Mouse (Mus musculus) gastrocnemius, postnatal 36 days (tissue): ENCODE measurements around the gene Prdx6. TPM values are rescaled to one million over a fixed set of nuclear protein-coding genes. Genes with fewer than 3 reads are reported as not detected.

Source experiments
- DNase-seq, 2 experiments: peaks; one replicate each; pipeline ENCODE4 v3.0.0; 2022
- intact Hi-C: fragments of 180-260 bp; cut with DNase I; formaldehyde crosslinking; loops from one replicate; pipeline ENCODE4 v1.15.1; 2025
- long read RNA-seq, 2 experiments: library from polyadenylated mRNA; stranded (forward); transcript quantifications; one replicate each; pipeline ENCODE4 v2.0.0; 2021
- total RNA-seq, 2 experiments: library from RNA; stranded (reverse); gene quantifications; 2 replicates each; pipeline ENCODE4 v1.2.3; 2021

The Prdx6 gene
- 100 to 1,000 TPM; 104 to 117 TPM for total RNA-seq
- long read RNA-seq, experiment 1, transcript Prdx6-208 (4 exons, 1,294 nt), result minor isoform, 6 of 119 reads
- long read RNA-seq, experiment 1, transcript Prdx6-202 (5 exons, 2,387 nt), result major isoform, 100 of 119 reads
- long read RNA-seq, experiment 1, partial matches to known transcripts, result 3 of 119 reads
- long read RNA-seq, experiment 1, other reads (novel, unspliced or antisense), result 8 of 119 reads
- long read RNA-seq, experiment 2, transcript Prdx6-202 (5 exons, 2,387 nt), result major isoform, 149 of 175 reads
- long read RNA-seq, experiment 2, transcript Prdx6-208 (4 exons, 1,294 nt), result minor isoform, 6 of 175 reads
- long read RNA-seq, experiment 2, partial matches to known transcripts, result 5 of 175 reads
- long read RNA-seq, experiment 2, other reads (novel, unspliced or antisense), result 11 of 175 reads

DNA sequence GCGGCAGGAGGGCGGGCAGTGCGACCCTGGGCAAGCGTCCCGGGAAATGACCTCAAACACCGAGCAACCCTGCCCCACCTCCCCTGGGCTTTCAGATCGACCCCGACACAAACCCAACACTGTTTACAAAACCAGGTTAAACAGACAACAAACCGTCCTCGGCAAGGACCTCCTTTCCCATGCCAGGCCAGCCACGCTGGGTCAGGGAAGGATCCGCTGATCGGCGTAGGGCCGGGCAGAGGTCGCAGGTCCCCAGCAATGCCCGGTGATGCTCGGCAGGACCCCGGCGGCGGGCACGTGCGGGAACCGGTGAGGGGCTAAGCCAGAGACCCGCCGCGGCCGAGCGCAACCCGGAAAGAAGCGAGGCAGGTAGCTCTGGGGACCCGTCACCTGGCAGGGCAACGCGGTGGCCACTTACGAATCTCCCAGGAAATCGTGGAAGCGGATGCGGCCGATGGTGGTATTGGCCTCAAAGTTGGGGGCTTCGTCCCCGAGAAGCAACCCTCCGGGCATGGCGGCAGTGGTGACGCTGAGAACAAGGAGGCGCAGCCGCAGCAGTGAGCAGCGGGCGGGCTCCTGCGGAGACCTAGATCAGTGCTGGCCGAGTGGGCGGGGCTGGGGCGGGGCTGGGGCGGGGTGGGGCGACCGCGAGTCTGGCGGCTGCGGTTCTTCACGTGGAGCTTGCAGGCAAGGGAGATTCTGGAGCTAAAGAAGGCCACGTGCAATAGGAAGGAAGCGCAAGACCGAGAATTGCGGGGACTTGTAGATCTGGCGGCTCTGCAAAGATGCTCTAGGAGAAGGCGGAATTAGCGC, at the start of gene Prdx6:
Gene Prdx6 (minus strand): TSS at position 616 of the 813 bp plus-strand sequence.
- intact Hi-C loops, result no loop called here
- DNase-seq, result peak; percentile 61 to 75

DNA sequence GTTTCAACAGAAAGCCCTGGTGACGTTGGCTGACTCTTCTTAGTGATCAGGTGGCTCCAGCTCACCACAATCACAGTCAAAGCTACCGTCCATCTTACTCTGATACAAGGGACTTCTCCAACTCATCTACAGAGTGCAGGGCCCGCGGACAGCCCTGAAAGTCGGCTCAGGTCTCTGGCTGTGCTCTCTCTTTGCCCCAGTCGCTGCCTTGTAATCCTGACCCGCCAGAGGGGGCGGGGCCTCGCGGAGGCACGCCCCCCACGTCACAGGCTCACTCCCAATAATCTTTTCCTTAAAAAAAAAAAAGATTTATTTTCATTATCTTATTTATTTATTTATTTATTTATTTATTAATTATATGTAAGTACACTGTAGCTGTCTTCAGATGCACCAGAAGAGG, 37.2 kb upstream of the Prdx6 start:
- no peak for DNase-seq
- intact Hi-C loops, result loop anchor here (5.0 kb wide), 1 partner anchor 71 kb away; no protein-coding TSS in a partner anchor

DNA sequence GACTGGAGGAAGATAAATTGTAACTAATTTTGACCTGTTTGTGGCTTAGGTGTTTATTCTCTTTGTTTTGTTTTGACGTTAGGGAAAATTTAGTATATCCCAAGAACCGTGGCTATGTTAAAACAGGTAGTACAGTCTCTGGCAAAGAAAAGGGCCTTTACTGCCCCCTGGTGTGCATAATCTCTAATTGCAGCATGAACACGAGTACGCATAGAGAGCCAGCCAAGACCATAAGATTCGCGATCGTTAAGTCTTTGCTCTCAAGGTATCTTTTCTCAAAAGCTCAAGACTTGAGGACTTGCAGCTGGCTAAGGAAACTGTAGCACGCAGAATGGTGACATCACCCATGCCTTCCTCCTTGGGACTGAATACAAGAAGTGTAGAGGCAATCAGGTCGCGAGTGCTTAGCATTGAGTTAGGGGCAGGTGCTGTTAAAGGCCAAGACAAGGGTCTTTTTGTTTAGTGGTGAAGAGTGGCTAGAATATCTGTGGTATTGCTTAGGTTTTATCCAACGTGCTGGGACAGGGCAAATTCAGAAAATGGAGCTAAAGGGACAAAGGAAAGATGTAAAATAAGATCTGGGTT, 35.8 kb upstream of the Prdx6 start:
- intact Hi-C loops, result loop anchor here (5.0 kb wide), 1 partner anchor 70 kb away; no protein-coding TSS in a partner anchor
- DNase-seq, result peak in 1 of 2 experiments; percentile 48

DNA sequence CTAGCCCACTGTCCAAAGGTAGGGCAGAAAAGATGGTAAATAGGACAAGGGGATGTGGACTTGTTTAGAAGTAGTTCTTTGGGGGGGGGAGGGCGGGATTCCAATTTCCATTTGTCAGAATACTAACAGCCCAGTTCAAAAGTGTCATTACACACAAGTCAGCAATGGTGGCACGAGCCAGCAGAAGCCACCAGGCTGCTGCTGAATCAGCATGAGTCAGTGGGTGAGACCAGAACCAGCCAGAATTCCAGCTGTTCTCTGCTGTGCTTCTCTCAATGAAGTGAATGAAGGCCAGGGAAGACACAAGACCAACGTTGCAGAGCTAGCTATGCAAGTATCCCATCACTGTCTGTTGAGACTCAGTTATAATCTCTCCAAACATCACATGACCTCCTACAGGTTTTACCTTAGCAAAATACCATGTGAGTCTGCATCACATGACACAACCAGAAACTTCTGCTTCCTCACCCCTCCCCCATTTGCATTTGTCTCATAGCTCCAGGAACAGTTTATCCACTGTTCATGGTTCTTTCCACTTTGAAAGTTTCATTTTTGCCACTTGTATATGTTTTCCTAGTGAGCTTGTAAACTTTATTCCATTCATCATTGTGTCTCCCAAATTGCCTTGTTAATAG, 30.2 kb upstream of the Prdx6 start:
- intact Hi-C loops, result no loop called here

DNA sequence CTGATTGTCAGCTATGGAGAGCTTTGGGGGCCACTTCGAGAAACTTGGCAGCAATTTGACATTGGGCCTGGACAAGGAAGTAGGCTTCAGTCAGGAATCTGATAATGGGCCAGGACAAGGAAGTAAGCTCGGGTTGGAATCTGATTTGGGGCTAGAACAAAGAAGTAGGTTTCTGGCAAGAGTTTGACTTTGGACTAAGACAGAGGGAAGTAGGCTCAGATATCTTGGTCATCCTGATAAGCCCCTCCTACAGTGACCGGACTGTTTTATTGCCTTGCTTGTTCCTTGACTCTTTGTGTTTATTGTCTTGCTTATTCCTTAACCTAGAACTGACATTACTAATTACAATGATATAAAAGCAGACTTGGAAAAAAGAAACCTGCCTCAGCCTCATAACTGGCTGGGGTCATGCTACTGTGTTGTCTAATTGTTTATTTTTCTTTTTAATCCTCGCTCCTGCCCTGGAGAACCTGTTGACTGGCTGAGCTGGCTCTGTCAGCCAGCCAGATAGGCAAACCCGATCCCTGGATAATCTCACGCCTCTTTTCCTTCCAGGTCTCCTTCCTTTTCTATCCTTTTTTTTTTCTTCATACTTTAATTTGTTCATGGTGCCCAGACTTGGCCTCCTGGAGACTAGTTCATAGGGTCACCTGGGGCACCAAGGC, 28.4 kb upstream of the Prdx6 start:
- intact Hi-C loops, result no loop called here
- no peak for DNase-seq

More for the DNA sequence above, 30.2 kb upstream of the Prdx6 start:
- DNase-seq, result no peak

DNA sequence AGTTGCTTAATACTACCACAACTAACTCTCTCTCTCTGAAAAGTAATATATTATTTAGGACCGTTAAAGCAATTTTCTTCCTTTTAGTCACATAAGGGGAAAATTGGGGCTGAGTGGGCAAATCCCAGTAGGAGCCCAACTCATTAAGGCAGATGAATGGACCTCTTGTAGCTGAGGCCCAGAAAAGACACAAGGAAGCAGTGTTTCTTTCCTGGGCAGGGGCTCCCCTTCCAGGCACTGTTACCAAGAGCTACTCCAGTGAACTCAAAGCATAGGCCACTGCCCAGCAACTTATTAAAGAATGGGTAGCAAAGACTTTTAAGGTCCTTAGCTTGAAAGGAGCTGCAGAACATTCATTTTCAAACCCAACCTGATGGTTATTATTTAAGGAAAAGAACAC, 22.5 kb upstream of the Prdx6 start:
- no peak for DNase-seq
- intact Hi-C loops, result no loop called here

DNA sequence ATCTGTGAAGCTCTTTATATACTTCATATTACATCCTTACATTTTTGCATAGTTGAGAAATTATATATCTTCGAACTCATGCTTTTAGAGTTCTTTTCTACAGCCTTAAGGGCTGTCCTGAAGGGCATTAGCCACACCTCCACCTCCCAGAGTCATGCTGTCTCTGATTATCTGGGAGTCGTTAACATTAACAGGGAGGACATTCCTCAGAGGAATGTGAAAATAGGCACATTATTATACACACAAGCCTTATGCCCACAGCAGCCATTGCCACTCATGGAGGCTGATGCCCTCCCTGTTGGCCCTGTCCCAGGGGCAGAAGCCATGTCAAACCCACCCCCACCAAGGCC, 20.4 kb upstream of the Prdx6 start:
- intact Hi-C loops, result no loop called here
- DNase-seq, result no peak

DNA sequence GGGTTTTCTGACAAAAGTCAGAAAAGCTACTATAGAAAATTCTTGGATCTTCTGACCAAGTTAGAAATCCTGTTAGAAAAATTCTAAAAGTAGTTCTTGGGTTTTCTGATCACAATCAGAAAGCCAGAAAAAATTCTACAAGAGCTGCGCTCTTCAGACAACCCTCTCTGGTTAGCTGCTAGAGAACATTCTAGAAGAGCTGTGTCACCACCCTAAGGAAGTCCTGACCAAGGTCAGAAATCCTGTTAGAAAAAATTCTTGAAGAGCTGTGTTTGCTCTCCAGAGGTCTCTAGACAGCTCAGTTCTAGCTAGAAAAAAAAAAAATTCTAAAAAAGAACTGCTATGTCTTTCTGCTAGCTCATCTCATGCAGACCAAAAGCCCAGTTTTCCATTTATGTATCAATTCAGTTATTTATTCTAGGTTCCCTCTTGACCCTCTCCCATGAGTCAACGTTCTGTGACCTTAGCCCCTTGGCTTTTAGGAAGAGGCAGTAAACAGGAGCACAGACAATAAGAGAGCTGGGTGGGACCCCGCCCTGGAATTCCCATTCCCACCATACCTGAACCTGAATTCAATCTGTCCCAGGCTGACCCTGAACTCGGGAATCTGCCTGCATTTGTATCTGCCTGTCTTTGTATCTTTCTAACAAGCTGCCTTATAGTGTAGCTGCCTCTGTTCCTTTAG, 19.9 kb upstream of the Prdx6 start:
- no peak for DNase-seq
- intact Hi-C loops, result no loop called here

DNA sequence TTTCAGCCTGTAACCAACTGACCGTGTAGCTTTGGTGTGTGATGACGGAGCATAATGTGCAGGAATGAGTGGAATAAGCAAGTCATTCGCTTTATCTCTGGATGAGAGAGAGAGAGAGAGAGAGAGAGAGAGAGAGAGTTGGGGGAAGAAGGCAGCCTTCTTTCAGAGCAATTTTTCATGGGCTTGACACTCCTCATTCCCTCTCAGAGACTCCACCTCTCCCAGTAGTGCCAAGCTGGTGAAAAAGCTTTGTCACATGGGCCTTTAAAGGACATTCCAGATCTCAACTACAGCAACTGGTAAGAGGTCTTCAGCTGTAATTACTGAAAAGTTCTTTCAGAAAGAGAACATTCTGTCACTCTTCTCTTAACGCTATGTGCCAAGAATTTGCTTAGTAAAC, 18.3 kb upstream of the Prdx6 start:
- DNase-seq, result no peak
- intact Hi-C loops, result no loop called here

DNA sequence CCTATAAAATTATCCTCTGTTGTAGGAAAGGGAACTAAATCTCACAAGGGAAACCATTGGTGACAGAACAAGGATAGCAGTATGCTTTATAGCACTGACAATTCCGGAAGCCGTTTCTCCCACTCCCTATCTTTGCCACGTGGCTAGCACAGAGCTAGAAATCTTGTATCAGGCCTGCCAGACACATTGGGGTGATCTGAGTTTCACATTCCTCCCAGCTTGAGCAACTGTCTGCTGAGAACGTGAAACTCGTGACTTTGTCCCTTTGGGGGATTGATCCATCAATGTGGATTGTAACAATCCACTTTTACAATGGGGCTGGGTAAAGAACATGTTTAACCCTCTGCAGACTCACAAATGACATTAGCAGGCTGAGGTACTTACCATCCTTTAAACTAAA, 17.9 kb upstream of the Prdx6 start:
- no peak for DNase-seq
- intact Hi-C loops, result no loop called here

DNA sequence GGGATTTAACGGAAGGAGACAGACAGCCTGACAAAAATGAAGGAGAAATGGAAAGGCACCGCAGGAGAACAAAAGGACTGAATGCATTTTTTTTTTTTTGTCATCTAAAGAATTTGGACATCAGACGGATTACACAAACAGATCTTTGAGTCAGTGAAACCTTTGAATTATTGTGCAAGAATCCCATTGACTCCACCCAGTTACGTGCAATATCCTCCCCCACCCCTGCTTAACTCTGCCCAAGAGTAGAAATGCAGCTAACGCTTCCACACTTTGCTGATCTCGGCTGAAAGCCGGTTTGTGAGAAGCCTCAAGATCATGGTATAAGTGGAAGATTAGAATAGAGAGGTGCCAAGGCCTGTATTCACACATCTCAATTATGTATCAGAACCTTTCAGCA, 17.1 kb upstream of the Prdx6 start:
- no peak for DNase-seq
- intact Hi-C loops, result no loop called here

DNA sequence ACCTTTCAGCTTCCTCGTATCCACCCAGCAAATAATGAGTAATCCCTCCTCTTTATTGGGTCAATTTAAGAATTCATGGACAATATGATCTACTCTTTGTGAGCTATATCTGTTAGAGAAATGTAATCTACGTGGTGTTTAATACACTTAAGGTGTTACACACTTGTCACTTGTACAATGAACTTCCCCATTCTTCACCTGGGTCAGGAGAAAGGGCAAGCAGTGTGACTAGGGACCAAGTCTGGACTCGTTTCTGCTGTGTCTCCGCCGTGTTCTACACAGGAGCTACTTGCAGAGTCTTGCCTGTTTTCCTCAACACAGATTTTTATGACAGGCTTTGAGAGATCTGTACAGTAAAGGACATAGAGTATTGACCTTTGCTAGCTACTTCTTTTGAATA, 13.9 kb upstream of the Prdx6 start:
- intact Hi-C loops, result no loop called here
- no peak for DNase-seq

DNA sequence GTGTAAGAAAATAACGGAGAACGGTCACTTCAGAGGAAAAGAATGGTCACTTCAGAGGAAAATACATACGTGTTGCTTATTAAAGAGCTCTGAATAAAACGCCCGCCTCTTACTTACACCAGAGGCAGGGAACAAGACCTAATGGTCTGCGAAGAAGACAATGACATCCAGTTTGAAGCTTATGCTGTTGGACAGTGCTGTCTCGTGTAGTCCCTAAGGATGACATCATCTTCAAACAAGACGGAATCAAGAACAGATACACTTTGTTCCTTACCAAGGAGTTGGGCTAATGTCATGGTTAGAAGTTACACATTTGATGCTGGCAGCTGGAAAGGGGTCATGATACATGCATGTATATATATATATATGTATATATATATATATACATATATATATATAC, 12.6 kb upstream of the Prdx6 start:
- intact Hi-C loops, result no loop called here
- DNase-seq, result no peak

DNA sequence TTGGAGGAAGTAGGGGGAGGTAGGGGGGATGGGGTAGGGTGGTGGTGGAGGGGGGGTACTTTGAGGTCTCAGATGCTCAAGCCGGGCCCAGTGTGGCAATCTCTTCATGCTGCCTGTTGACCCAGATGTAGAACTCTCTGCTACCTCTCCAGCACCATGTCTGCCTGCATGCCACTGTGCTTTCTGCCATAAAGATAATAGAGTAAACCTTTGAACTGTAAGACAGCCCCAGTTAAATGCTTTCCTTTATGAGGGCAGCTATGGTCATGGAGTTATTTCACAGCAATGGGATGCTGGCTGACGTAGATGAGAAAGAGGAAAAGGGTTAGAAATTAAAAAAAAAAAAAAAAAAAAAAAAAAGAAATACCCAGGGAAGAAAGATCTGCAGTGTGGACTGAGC, 11.5 kb upstream of the Prdx6 start:
- intact Hi-C loops, result no loop called here

DNA sequence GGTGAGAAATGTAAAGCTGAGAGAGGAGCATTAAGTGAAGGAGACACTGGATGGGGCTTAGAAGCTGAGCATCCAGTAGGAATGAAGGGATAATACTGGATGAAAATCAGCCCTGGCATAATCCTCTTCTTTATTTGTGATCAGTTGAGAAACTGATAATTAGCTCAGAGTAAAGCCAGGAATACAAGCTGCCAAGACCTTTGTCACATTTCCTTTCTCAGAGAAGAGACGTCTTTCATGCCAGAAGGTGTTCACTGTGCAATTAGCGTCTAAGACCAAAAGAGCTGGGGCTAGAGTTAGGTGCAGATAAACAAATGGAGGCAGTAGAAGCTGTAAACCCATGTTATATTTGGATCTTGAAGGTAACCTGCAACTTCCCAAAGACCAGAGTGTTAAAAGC, 9.7 kb upstream of the Prdx6 start:
- intact Hi-C loops, result no loop called here
- DNase-seq, result no peak

More for the DNA sequence above, 11.5 kb upstream of the Prdx6 start:
- DNase-seq, result no peak

DNA sequence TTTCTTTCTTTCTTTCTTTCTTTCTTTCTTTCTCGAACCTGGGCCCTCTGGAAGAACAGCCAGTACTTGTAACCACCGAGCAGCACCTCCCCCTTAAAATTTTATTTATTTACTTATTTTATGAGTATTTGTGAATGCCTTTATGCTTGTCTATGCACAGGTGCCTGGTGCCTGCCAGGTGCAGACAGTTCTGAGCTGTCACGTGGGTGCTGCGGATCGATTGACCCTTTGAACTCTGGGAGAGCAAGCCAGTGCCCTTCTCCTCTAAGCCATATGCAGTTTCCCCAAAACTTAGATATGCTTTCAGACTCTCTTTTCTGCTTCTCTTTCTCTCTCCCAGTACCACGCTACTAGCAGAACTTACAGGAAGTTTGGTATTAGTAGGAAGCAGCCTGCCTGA, 8.1 kb upstream of the Prdx6 start:
- intact Hi-C loops, result no loop called here
- DNase-seq, result no peak

DNA sequence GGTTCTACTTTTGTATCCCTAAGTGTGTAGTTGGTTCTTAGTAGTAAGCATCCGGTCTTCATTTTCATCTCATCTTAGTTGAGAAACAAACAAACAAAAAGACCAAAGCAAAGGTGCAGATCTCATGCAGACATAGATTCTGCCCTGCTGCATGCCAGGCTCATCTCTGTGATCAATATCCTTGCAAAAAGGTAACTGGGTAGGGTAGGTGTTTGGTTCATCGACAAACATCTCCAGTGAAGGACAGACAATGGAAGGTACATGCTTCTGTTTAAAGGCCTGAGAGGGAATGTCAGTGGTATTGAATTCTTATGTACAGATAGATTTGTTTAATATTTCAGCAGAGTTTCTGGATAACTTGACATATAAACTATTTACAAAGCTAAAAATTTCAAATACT, 7.3 kb upstream of the Prdx6 start:
- DNase-seq, result no peak
- intact Hi-C loops, result no loop called here

DNA sequence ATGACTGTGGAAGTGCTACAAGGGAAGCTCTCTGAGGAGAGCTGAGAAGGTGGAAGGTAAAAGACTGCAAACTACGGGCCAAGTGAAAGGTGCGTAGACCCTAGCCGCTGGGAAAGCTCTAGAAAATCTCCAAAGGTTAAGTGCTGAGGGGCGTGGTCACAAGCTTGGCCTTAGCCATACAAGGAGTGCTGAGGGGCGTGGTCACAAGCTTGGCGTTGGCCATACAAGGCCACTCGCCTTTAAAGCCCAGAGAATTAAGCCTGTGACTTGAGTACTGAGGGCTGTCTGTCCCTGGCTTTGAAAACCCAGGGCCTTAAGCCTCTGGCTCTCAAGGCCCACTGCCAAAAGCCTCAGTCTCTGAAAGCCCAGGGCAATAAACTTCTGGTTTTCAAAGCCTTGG, 5.9 kb upstream of the Prdx6 start:
- DNase-seq, result no peak
- intact Hi-C loops, result no loop called here

DNA sequence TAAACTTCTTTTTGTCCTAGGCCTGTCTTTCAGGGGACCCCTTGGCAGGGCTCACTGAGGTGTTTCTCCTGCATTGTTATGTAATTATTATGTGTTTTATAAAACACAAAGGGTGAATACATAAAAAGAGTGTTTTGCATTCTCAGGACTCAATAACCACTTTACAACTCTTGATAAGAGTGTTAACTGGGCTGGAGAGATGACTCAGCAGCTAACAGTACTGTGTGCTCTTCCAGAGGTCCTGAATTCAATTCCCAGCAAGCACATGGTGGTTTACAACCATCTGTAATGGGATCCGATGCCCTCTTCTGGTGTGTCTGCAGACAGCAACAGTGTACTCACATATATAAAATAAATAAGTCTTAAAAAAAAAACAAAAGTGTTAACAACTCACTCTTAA, 3.3 kb upstream of the Prdx6 start:
- intact Hi-C loops, result no loop called here
- DNase-seq, result no peak

DNA sequence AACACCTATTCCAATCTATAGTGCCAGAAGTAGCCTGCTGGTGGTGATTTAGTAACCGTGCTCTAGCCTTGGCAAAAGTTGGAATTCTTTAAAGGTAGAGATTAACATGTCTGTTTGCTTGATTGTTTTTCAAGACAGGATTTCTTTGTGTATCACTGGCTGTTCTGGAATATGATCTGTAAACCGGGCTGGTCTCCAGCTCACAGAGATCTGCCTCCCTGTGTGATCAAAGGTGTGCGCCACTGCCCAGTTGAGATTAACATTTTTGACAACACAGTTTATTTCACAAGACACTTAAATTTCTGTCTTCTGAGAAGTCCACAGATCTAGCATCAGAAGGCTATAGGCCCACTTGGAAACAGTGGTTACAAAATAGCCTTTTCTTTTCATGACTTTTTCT, 1.9 kb upstream of the Prdx6 start:
- DNase-seq, result no peak
- intact Hi-C loops, result no loop called here
